Mouse (Mus musculus) heart, adult 2 months (tissue): Measurements from ENCODE around the gene Kcnj2.

Source experiments
- CTCF ChIP-seq: fragments of 200-600 bp; IDR thresholded peaks from 2 replicates; pipeline ENCODE4 v1.8.1; 2022; ENCODE audit warnings: antibody characterized with exemption, mild to moderate bottlenecking, moderate library complexity
- EP300 ChIP-seq: fragments of 200-500 bp; IDR thresholded peaks from 2 replicates; pipeline ENCODE4 v1.6.1; 2011; ENCODE audit warnings: low read depth, low read length, control low read depth; ENCODE audit not compliant: insufficient read depth

GRCm38 (mm10) chr11:111091117-111091516, 25.2 kb downstream of the Kcnj2 start:
- TF ChIP-seq CTCF, result no peak
- TF ChIP-seq EP300, result no peak
